Mouse (Mus musculus) stomach, embryonic 15.5 days (tissue): ENCODE measurements around the gene Cadm4. TPM values are rescaled to one million over a fixed set of nuclear protein-coding genes. Genes with fewer than 3 reads are reported as not detected.
A peak's percentile ranks its signal among the peaks of the same experiment; 100 is the strongest.

Experiments used
- ATAC-seq: fragments of 200-750 bp; cut with Nextera tagmentation; 2 replicates; pipeline ENCODE4 v1.8.0; 2017; ENCODE audit warnings: low read depth, moderate number of reproducible peaks, moderate TSS enrichment; ENCODE audit not compliant: insufficient read depth, low FRiP score
- H3K27ac ChIP-seq: fragments of 300-500 bp; sonication (generic); 2 replicates; pipeline ENCODE4 v1.5.1; 2015; ENCODE audit warnings: mild to moderate bottlenecking, inconsistent platforms
- H3K27me3 ChIP-seq: fragments of 300-500 bp; sonication (generic); replicated peaks from 2 replicates; pipeline ENCODE4 v1.6.1; 2015; ENCODE audit warnings: inconsistent platforms
- H3K36me3 ChIP-seq: fragments of 300-500 bp; sonication (generic); 2 replicates; pipeline ENCODE4 v1.6.1; 2015; ENCODE audit warnings: inconsistent platforms
- H3K4me1 ChIP-seq: fragments of 300-500 bp; sonication (generic); 2 replicates; pipeline ENCODE4 v1.6.1; 2015; ENCODE audit warnings: inconsistent platforms
- H3K4me2 ChIP-seq: fragments of 300-500 bp; sonication (generic); 2 replicates; pipeline ENCODE4 v1.6.1; 2015; ENCODE audit warnings: mild to moderate bottlenecking, inconsistent platforms
- H3K4me3 ChIP-seq: fragments of 300-500 bp; sonication (generic); replicated peaks from 2 replicates; pipeline ENCODE4 v1.5.1; 2015; ENCODE audit warnings: inconsistent platforms
- H3K9ac ChIP-seq: fragments of 300-500 bp; sonication (generic); 2 replicates; pipeline ENCODE4 v1.6.1; 2015; ENCODE audit warnings: inconsistent platforms
- H3K9me3 ChIP-seq: fragments of 300-500 bp; sonication (generic); 2 replicates; pipeline ENCODE4 v1.6.1; 2016; ENCODE audit warnings: inconsistent platforms
- WGBS: fragments of 180-500 bp; shearing (Covaris S2); methylation state at CpG from one replicate; pipeline ENCODE4 v1.1.7; 2015; 5-methylcytosine and 5-hydroxymethylcytosine counted together
- polyA plus RNA-seq: library from polyadenylated mRNA; unstranded; fragments of >200 nt; fragmentation: Nextera tagmentation; extraction: Ambion mirVana; gene quantifications from 2 replicates; pipeline ENCODE4 v1.2.1, GENCODE M21; 2015

The Cadm4 gene
- polyA plus RNA-seq, 1 experiment from 2014 or later, result 6.3 TPM

GRCm38 (mm10) chr7:24537591-24537990, 55.8 kb downstream of the Cadm4 start:
- Histone ChIP-seq H3K9me3 (no peaks in the 10 kb centered on the region), H3K4me3 (no peak overlapping the region), H3K9ac (no peak overlapping the region), H3K36me3 (peaks cover 18% of the 10 kb centered on the region), H3K27me3 (no peaks in the 10 kb centered on the region), H3K4me1 (peaks cover 7% of the 10 kb centered on the region; the same call in 1 of the 2 replicates), H3K27ac (no peak overlapping the region), H3K4me2 (no peak overlapping the region)
- 71% methylated on average over 5 of the region's 5 CpGs for WGBS
- no peak for ATAC-seq

- H3K4me2 ChIP-seq, result no peak overlapping the region
- H3K9ac ChIP-seq, result no peak overlapping the region
- peaks cover 15% of the 10 kb centered on the region for H3K36me3 ChIP-seq
- no peak for ATAC-seq
- no peak overlapping the region for H3K4me3 ChIP-seq
- no peaks in the 10 kb centered on the region for H3K9me3 ChIP-seq
- 30% methylated on average over 5 of the region's 5 CpGs for WGBS
- H3K27me3 ChIP-seq, result no peaks in the 10 kb centered on the region
- H3K27ac ChIP-seq, result no peak overlapping the region
- 0 out of 2 replicates have a peak, but pooled peaks cover 6% of the 10 kb centered on the region for H3K4me1 ChIP-seq
Observed at GRCm38 (mm10) chr7:24538154-24538553, 56.3 kb downstream of the Cadm4 start.

GRCm38 (mm10) chr7:24538701-24539100, 56.9 kb downstream of the Cadm4 start:
- no peak overlapping the region for H3K9ac ChIP-seq
- no peak for ATAC-seq
- no peaks in the 10 kb centered on the region for H3K9me3 ChIP-seq
- H3K4me1 ChIP-seq, result 0 out of 2 replicates have a peak, but pooled peaks cover 4% of the 10 kb centered on the region
- no peak overlapping the region for H3K4me3 ChIP-seq
- 72% methylated on average over 5 of the region's 5 CpGs for WGBS
- no peak overlapping the region for H3K4me2 ChIP-seq
- H3K36me3 ChIP-seq, result peaks cover 10% of the 10 kb centered on the region
- H3K27ac ChIP-seq, result no peak overlapping the region
- H3K27me3 ChIP-seq, result no peaks in the 10 kb centered on the region

GRCm38 (mm10) chr7:24539686-24540085, 57.9 kb downstream of the Cadm4 start:
- Histone ChIP-seq H3K9me3 (no peaks in the 10 kb centered on the region), H3K27ac (peak overlapping the region; percentile 31; the same call in 1 of the 2 replicates), H3K4me1 (no peaks in the 10 kb centered on the region), H3K4me2 (no peak overlapping the region), H3K9ac (no peak overlapping the region), H3K27me3 (no peaks in the 10 kb centered on the region), H3K36me3 (0 out of 2 replicates have a peak, but pooled peaks cover 6% of the 10 kb centered on the region), H3K4me3 (no peak overlapping the region)
- 0 out of 2 replicates have a peak, but pooled peaks have one; percentile 32 for ATAC-seq
- 80% methylated on average over 4 of the region's 4 CpGs for WGBS

- Histone ChIP-seq H3K9me3 (no peaks in the 10 kb centered on the region), H3K36me3 (peaks cover 2% of the 10 kb centered on the region; the same call in 1 of the 2 replicates), H3K9ac (no peak overlapping the region), H3K4me3 (no peak overlapping the region), H3K27me3 (no peaks in the 10 kb centered on the region), H3K4me1 (peaks cover 10% of the 10 kb centered on the region), H3K27ac (no peak overlapping the region), H3K4me2 (no peak overlapping the region)
- 78% methylated on average over 2 of the region's 2 CpGs for WGBS
- ATAC-seq, result no peak
Observed at GRCm38 (mm10) chr7:24544506-24544905, 62.7 kb downstream of the Cadm4 start.

GRCm38 (mm10) chr7:24546068-24546614, 64.3 kb downstream of the Cadm4 start, which contains the start of the genes Pinlyp and Xrcc1:
Gene Pinlyp, minus strand, starts transcription at chr7:24546118.
Gene Xrcc1, plus strand, starts transcription at chr7:24546289.
- Histone ChIP-seq H3K9me3 (no peaks in the 10 kb centered on the region), H3K27ac (peak within 1 kb of the TSS; percentile 83), H3K4me1 (peaks cover 10% of the 10 kb centered on the region), H3K4me3 (peak within 1 kb of the TSS; percentile 90), H3K36me3 (peaks cover 8% of the 10 kb centered on the region; the same call in 1 of the 2 replicates), H3K4me2 (peak within 1 kb of the TSS; percentile 72), H3K9ac (peak within 1 kb of the TSS; percentile 83), H3K27me3 (no peaks in the 10 kb centered on the region)
- ATAC-seq, result no peak
- WGBS, result 29% methylated on average over 13 of the region's 13 CpGs

- Histone ChIP-seq H3K4me3 (peak overlapping the region; percentile 90), H3K4me1 (peaks cover 10% of the 10 kb centered on the region), H3K27ac (peak overlapping the region; percentile 83), H3K36me3 (peaks cover 8% of the 10 kb centered on the region; the same call in 1 of the 2 replicates), H3K4me2 (peak overlapping the region; percentile 72), H3K9ac (peak overlapping the region; percentile 83), H3K27me3 (no peaks in the 10 kb centered on the region), H3K9me3 (no peaks in the 10 kb centered on the region)
- under 1% methylated on average over 57 of the region's 57 CpGs for WGBS
- peak; percentile 99 for ATAC-seq
Observed at GRCm38 (mm10) chr7:24546634-24547389, 65.0 kb downstream of the Cadm4 start.

GRCm38 (mm10) chr7:24547534-24548036, 65.8 kb downstream of the Cadm4 start:
- Histone ChIP-seq H3K9ac (peak overlapping the region; percentile 83), H3K27ac (peak overlapping the region; percentile 72), H3K9me3 (no peaks in the 10 kb centered on the region), H3K4me3 (peak overlapping the region; percentile 90), H3K27me3 (no peaks in the 10 kb centered on the region), H3K36me3 (peaks cover 8% of the 10 kb centered on the region; the same call in 1 of the 2 replicates), H3K4me1 (peaks cover 10% of the 10 kb centered on the region), H3K4me2 (peak overlapping the region; percentile 72)
- ATAC-seq, result no peak
- 19% methylated on average over 13 of the region's 13 CpGs for WGBS

- no peaks in the 10 kb centered on the region for H3K9me3 ChIP-seq
- H3K27me3 ChIP-seq, result no peaks in the 10 kb centered on the region
- H3K4me1 ChIP-seq, result peaks cover 6% of the 10 kb centered on the region
- H3K36me3 ChIP-seq, result peaks cover 27% of the 10 kb centered on the region
- H3K4me3 ChIP-seq, result no peak overlapping the region
- no peak overlapping the region for H3K4me2 ChIP-seq
- no peak overlapping the region for H3K9ac ChIP-seq
- 84% methylated on average over 12 of the region's 12 CpGs for WGBS
- ATAC-seq, result no peak
- no peak overlapping the region for H3K27ac ChIP-seq
Observed at GRCm38 (mm10) chr7:24551985-24552759, 70.3 kb downstream of the Cadm4 start.
